Mouse (Mus musculus): ENCODE measurements around the gene 5830473C10Rik. TPM values are rescaled to one million over a fixed set of nuclear protein-coding genes. Genes with fewer than 3 reads are reported as not detected.

Gene 5830473C10Rik
- polyA plus RNA-seq, 1 experiment from 2014 or later, result 0.14 TPM

DNA sequence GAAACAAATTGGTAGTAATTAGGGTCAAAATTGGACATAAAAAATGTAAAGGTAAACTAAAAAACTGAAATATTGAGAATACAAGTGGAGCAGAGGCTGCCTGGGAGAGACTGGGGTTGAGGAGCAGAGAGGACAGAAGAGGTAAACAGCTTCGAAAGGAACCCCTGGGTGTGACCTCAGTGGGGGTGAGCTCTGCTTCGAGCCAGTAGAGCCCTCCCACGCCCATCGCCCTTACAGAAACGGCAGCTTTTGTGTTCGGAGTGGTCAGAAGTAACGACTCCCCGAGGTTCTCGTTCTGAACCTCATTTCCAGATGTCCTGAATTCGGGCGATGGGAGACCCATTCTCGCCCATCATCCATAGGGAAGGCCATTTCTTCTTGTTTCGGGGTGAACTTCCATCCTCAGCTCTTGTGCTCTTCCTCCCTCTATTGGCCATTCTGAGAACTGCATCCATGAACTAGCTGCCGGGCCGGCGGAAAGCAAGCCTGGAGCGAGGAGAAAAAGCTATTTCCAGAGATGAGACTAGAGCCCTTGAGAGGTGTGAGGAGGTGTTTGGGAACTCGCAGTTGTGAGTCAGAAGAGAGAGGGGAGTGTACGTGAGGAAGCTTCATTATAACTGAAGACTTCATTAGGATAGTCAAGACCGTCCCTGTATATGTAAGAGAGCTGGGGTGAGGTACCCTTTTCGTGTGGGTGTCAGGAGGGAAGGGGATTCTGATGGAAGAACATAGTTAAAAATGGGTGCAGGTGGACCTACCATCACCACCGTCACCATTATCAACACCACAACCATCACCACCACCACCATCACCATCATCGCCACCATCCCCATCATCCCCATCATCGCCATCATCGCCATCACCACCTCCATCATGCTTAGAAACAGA is 28.0 kb downstream of the 5830473C10Rik start:
- peak; percentile 46; the same call in 1 of the 2 replicates for ATAC-seq (ENCODE audit: insufficient read depth, low FRiP score)
- 24% methylated on average over 25 of the region's 25 CpGs for WGBS

DNA sequence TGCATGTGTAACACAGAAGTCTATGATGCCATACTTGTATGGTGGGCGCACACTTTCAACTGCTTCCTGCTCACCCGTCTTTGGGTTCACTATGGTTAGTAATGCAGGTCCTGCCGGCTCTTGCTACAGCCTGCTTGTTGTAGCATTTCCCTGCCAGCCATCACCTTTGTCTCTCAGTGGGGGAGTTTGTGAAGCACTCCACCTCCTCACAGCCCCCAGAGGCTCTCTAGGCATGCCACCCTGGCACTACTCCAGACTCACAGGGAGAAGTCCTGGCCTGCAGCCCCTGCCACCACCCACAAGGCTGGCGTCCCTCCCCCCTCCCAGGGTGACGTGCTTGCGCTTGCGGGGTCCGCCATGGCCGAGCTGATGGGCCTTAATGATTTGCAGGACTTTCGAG is 29.8 kb downstream of the 5830473C10Rik start:
- Histone ChIP-seq H3K27ac (ENCODE audit: low read length) (no peak overlapping the region), H3K27me3 (ENCODE audit: control insufficient read depth, insufficient read depth, low read length) (no peaks in the 10 kb centered on the region), H3K36me3 (ENCODE audit: control insufficient read depth, insufficient read depth, low read length) (no peaks in the 10 kb centered on the region), H3K4me2 (ENCODE audit: low read depth, low read length) (no peak overlapping the region), H3K4me3 (replicated peaks; ENCODE audit: low read length) (no peak overlapping the region), H3K9me3 (replicated peaks; ENCODE audit: control insufficient read depth, low read length) (no peaks in the 10 kb centered on the region), H3K9ac (ENCODE audit: low read length) (no peak overlapping the region), H3K4me1 (ENCODE audit: control insufficient read depth, insufficient read depth, low read length) (no peaks in the 10 kb centered on the region)
- ATAC-seq (ENCODE audit: insufficient read depth, low FRiP score), result no peak
- 78% methylated on average over 10 of the region's 10 CpGs for whole genome bisulfite sequencing

More for the DNA sequence above, 28.0 kb downstream of the 5830473C10Rik start:
- Histone ChIP-seq H3K27me3 (ENCODE audit: control insufficient read depth, insufficient read depth, low read length) (no peaks in the 10 kb centered on the region), H3K4me2 (ENCODE audit: low read depth, low read length) (peak overlapping the region; percentile 53), H3K4me1 (ENCODE audit: control insufficient read depth, insufficient read depth, low read length) (no peaks in the 10 kb centered on the region), H3K27ac (ENCODE audit: low read length) (no peak overlapping the region), H3K9ac (ENCODE audit: low read length) (peak overlapping the region; percentile 52), H3K4me3 (replicated peaks; ENCODE audit: low read length) (peak overlapping the region; percentile 43), H3K9me3 (replicated peaks; ENCODE audit: control insufficient read depth, low read length) (no peaks in the 10 kb centered on the region), H3K36me3 (ENCODE audit: control insufficient read depth, insufficient read depth, low read length) (no peaks in the 10 kb centered on the region)

DNA sequence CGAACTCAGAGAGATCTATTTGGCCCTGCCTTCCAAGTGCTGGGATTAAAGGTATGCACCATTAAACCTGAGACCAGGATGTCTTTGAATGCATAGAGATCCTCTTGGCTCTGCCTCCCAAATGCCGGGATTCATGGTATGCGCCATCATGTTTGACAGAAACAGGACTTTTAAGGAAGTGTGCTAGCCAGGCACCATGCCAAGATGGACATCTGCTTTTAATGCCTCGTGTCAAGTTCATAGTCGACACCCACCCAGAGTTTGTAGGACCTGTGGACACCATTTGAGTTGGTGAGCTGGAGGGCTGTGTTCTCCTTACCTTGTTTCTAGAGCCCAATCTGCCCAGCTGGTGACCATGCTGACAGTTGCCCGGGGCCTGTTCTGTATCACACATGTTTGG is 31.0 kb downstream of the 5830473C10Rik start:
- no peaks in the 10 kb centered on the region for H3K4me1 ChIP-seq (ENCODE audit: control insufficient read depth, insufficient read depth, low read length)
- 72% methylated on average over 6 of the region's 6 CpGs for WGBS
- no peak for ATAC-seq (ENCODE audit: insufficient read depth, low FRiP score)
- no peak overlapping the region for H3K4me2 ChIP-seq (ENCODE audit: low read depth, low read length)
- no peaks in the 10 kb centered on the region for H3K27me3 ChIP-seq (ENCODE audit: control insufficient read depth, insufficient read depth, low read length)
- H3K4me3 ChIP-seq (replicated peaks; ENCODE audit: low read length), result no peak overlapping the region
- H3K36me3 ChIP-seq (ENCODE audit: control insufficient read depth, insufficient read depth, low read length), result no peaks in the 10 kb centered on the region
- H3K27ac ChIP-seq (ENCODE audit: low read length), result no peak overlapping the region
- no peak overlapping the region for H3K9ac ChIP-seq (ENCODE audit: low read length)
- H3K9me3 ChIP-seq (replicated peaks; ENCODE audit: control insufficient read depth, low read length), result no peaks in the 10 kb centered on the region

DNA sequence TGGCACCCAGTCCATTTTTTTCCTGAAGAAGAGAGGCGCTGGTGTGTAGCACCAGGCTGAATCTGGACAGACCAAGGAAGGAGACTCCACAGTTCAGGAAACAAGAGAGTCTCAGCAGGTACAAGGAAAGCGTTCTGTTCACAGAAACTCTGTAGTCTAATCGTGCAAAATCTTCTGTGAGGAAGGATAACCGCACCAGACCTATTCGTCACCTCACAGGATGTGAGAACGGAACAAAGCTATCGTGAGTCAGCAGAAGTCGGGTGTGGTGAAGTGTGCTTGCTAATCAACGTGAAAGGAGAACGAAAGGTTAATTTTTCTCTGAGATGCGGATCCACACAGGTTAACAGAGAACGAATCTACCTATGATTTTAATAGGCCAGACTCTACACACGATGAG is 34.0 kb downstream of the 5830473C10Rik start:
- H3K4me2 ChIP-seq (ENCODE audit: low read depth, low read length), result no peak overlapping the region
- H3K4me3 ChIP-seq (replicated peaks; ENCODE audit: low read length), result no peak overlapping the region
- H3K27ac ChIP-seq (ENCODE audit: low read length), result no peak overlapping the region
- ATAC-seq (ENCODE audit: insufficient read depth, low FRiP score), result no peak
- no peaks in the 10 kb centered on the region for H3K36me3 ChIP-seq (ENCODE audit: control insufficient read depth, insufficient read depth, low read length)
- 69% methylated on average over 13 of the region's 13 CpGs for WGBS
- no peaks in the 10 kb centered on the region for H3K4me1 ChIP-seq (ENCODE audit: control insufficient read depth, insufficient read depth, low read length)
- no peaks in the 10 kb centered on the region for H3K27me3 ChIP-seq (ENCODE audit: control insufficient read depth, insufficient read depth, low read length)
- no peak overlapping the region for H3K9ac ChIP-seq (ENCODE audit: low read length)
- no peaks in the 10 kb centered on the region for H3K9me3 ChIP-seq (replicated peaks; ENCODE audit: control insufficient read depth, low read length)

DNA sequence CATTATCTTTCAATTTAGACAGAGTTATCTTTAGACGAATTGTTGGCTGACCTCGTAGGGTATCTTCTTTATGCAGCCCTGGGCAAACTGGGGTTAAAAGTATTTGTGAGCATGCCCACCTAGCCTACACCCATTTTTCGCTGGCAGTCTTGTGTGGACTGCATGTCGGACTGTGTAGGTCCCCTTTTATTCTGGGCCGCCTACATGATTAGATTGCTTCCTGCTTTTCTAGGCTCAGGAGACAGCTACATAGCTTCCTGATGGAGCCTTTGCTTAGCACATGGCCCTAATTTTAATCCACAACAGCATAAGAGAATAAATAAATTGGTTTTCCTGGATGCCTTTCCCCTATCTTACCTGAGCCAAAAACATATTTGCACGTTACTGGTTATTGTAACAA is 35.2 kb downstream of the 5830473C10Rik start:
- no peaks in the 10 kb centered on the region for H3K4me1 ChIP-seq (ENCODE audit: control insufficient read depth, insufficient read depth, low read length)
- no peak overlapping the region for H3K9ac ChIP-seq (ENCODE audit: low read length)
- 80% methylated on average over 6 of the region's 6 CpGs for WGBS
- no peak overlapping the region for H3K27ac ChIP-seq (ENCODE audit: low read length)
- H3K4me2 ChIP-seq (ENCODE audit: low read depth, low read length), result no peak overlapping the region
- no peaks in the 10 kb centered on the region for H3K9me3 ChIP-seq (replicated peaks; ENCODE audit: control insufficient read depth, low read length)
- no peak for ATAC-seq (ENCODE audit: insufficient read depth, low FRiP score)
- no peaks in the 10 kb centered on the region for H3K36me3 ChIP-seq (ENCODE audit: control insufficient read depth, insufficient read depth, low read length)
- H3K27me3 ChIP-seq (ENCODE audit: control insufficient read depth, insufficient read depth, low read length), result no peaks in the 10 kb centered on the region
- H3K4me3 ChIP-seq (replicated peaks; ENCODE audit: low read length), result no peak overlapping the region

DNA sequence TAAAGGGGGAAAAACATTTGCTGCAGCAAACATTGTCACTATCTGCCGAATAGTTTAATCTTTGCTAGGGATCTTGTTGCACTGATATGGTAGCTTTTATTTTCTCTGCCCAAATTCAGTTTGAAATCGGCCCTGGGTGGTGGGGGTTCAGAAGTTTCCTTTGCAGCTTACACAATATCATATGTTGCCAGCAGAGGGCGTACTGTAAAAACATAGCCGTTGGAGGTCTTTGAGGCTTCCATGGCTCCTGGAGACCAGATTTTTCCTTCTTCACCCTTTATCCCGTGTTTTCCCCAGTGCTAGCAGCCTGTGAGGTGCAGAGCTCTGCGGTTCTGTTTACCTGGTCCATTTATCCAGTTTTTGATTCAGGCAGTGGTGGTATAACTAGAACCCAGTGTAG is 40.6 kb downstream of the 5830473C10Rik start:
- Histone ChIP-seq H3K36me3 (ENCODE audit: control insufficient read depth, insufficient read depth, low read length) (no peaks in the 10 kb centered on the region), H3K4me1 (ENCODE audit: control insufficient read depth, insufficient read depth, low read length) (peaks cover 10% of the 10 kb centered on the region), H3K9me3 (replicated peaks; ENCODE audit: control insufficient read depth, low read length) (no peaks in the 10 kb centered on the region), H3K27ac (ENCODE audit: low read length) (no peak overlapping the region), H3K27me3 (ENCODE audit: control insufficient read depth, insufficient read depth, low read length) (no peaks in the 10 kb centered on the region), H3K4me2 (ENCODE audit: low read depth, low read length) (no peak overlapping the region), H3K4me3 (replicated peaks; ENCODE audit: low read length) (no peak overlapping the region), H3K9ac (ENCODE audit: low read length) (no peak overlapping the region)
- 14% methylated on average over 6 of the region's 6 CpGs for WGBS
- no peak for ATAC-seq (ENCODE audit: insufficient read depth, low FRiP score)

DNA sequence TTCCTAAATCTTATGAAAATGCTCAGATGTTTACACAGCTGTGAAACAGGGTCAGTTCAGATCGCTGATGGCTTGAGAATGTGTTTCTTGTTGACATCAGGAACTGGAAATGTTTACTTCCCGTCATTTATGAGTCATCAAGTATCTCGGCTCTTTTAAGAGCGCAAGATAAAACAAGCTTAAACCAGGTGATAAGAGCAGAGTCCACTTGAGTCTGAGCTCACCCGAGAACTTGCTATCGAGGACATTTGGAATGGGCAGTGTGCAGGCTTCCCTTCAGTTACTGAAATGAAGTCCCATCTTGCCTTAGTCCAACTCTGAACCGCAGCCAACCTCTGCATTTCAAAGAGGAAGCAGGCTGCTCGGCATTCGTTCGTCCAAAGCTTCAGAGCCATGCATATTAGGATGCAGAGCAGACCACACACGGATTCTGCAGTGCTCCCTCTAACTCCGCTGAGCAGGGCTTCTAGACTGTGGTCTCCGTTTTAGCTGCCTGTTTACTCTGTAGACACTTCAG is 42.6 kb downstream of the 5830473C10Rik start:
- H3K9ac ChIP-seq (ENCODE audit: low read length), result 0 out of 2 replicates have a peak overlapping the region, but pooled peaks have one; percentile 9
- WGBS, result 16% methylated on average over 13 of the region's 13 CpGs
- H3K36me3 ChIP-seq (ENCODE audit: control insufficient read depth, insufficient read depth, low read length), result no peaks in the 10 kb centered on the region
- peak overlapping the region; percentile 11; the same call in 1 of the 2 replicates for H3K27ac ChIP-seq (ENCODE audit: low read length)
- peak overlapping the region; percentile 8 for H3K4me3 ChIP-seq (replicated peaks; ENCODE audit: low read length)
- H3K4me2 ChIP-seq (ENCODE audit: low read depth, low read length), result peak overlapping the region; percentile 40
- H3K27me3 ChIP-seq (ENCODE audit: control insufficient read depth, insufficient read depth, low read length), result no peaks in the 10 kb centered on the region
- ATAC-seq (ENCODE audit: insufficient read depth, low FRiP score), result peak; percentile 60; the same call in 1 of the 2 replicates
- peaks cover 10% of the 10 kb centered on the region for H3K4me1 ChIP-seq (ENCODE audit: control insufficient read depth, insufficient read depth, low read length)
- no peaks in the 10 kb centered on the region for H3K9me3 ChIP-seq (replicated peaks; ENCODE audit: control insufficient read depth, low read length)

DNA sequence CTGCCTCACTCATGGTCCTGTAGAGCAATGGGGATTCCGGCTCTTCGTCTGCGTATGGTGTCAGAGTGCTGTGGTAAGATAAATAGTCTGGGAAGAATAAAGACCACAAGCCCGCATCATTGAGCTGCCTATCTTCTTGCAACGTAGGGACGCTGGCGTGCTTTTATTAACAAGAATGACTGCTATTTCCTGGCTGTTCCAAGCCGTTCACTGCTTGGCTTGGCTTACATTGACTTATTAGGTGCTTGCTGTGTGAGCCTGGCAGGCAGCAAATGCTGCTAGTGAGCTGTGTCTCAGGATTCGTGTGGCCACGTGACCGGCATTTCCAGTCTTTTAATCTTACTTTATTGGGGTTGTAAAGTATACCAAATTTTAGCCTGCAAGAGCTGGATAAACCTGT is 48.0 kb downstream of the 5830473C10Rik start:
- 46% methylated on average over 11 of the region's 11 CpGs for WGBS
- ATAC-seq (ENCODE audit: insufficient read depth, low FRiP score), result no peak

DNA sequence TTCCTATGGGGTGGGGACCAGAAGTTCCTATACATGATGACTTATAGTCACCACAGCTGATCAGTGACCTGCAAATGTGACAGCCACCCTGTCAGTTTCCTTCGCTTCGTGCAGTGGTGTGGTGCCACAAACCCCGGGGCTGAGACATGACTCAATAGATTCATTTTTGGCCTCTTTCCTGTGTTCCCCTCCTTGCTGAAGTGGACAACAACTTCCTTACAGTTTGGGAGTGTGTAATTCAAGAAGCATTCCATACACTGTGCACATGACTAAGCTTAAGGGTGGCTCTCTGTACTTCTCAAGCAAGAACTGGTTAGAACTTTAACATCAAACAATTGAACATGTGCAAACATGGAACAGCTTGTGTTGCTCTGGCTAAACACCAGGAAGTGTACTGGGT is 50.5 kb downstream of the 5830473C10Rik start:
- H3K27me3 ChIP-seq (ENCODE audit: control insufficient read depth, insufficient read depth, low read length), result no peaks in the 10 kb centered on the region
- H3K4me2 ChIP-seq (ENCODE audit: low read depth, low read length), result no peak overlapping the region
- H3K9me3 ChIP-seq (replicated peaks; ENCODE audit: control insufficient read depth, low read length), result no peaks in the 10 kb centered on the region
- no peak overlapping the region for H3K4me3 ChIP-seq (replicated peaks; ENCODE audit: low read length)
- H3K27ac ChIP-seq (ENCODE audit: low read length), result peak overlapping the region; percentile 74
- ATAC-seq (ENCODE audit: insufficient read depth, low FRiP score), result peak; percentile 68; the same call in 1 of the 2 replicates
- H3K9ac ChIP-seq (ENCODE audit: low read length), result no peak overlapping the region
- no peaks in the 10 kb centered on the region for H3K36me3 ChIP-seq (ENCODE audit: control insufficient read depth, insufficient read depth, low read length)
- 62% methylated on average over 3 of the region's 3 CpGs for WGBS
- H3K4me1 ChIP-seq (ENCODE audit: control insufficient read depth, insufficient read depth, low read length), result peaks cover 5% of the 10 kb centered on the region; the same call in 1 of the 2 replicates

More for the DNA sequence above, 48.0 kb downstream of the 5830473C10Rik start:
- Histone ChIP-seq H3K9ac (ENCODE audit: low read length) (no peak overlapping the region), H3K27me3 (ENCODE audit: control insufficient read depth, insufficient read depth, low read length) (no peaks in the 10 kb centered on the region), H3K4me3 (replicated peaks; ENCODE audit: low read length) (no peak overlapping the region), H3K9me3 (replicated peaks; ENCODE audit: control insufficient read depth, low read length) (no peaks in the 10 kb centered on the region), H3K4me2 (ENCODE audit: low read depth, low read length) (no peak overlapping the region), H3K4me1 (ENCODE audit: control insufficient read depth, insufficient read depth, low read length) (peaks cover 6% of the 10 kb centered on the region; the same call in 1 of the 2 replicates), H3K27ac (ENCODE audit: low read length) (no peak overlapping the region), H3K36me3 (ENCODE audit: control insufficient read depth, insufficient read depth, low read length) (no peaks in the 10 kb centered on the region)

All from stomach, embryonic 16.5 days (tissue).